Mouse (Mus musculus): ENCODE measurements around the gene Zfp963. TPM values are rescaled to one million over a fixed set of nuclear protein-coding genes. Genes with fewer than 3 reads are reported as not detected.
"Not testable (repeated sequence)": the region's sequence is repeated elsewhere in the genome, so short reads cannot be mapped to it uniquely, and the experiment has no call there.

The Zfp963 gene
- polyA plus RNA-seq, 1 experiment: 4.9 TPM

DNA sequence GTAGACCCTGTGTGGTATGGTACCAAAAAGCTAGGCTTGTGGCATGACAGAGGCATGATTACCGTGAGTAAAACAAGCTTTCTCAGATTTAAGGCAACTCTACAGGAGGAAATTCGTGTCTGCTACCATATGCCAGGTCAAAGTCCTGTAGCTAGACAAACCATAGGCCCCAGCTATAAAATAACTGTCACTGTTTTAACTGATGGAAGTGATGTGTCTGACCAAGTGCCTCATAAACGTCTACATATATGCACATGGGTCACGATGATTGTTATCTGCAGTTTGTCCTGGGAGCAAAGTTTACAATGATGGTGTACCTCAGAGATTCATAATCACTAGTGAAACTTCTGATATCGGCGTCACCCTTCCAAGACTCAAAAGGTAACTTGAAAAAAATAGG is 9.0 kb downstream of the Zfp963 start:
- DNase-seq (ENCODE audit: low spot score): no peak

DNA sequence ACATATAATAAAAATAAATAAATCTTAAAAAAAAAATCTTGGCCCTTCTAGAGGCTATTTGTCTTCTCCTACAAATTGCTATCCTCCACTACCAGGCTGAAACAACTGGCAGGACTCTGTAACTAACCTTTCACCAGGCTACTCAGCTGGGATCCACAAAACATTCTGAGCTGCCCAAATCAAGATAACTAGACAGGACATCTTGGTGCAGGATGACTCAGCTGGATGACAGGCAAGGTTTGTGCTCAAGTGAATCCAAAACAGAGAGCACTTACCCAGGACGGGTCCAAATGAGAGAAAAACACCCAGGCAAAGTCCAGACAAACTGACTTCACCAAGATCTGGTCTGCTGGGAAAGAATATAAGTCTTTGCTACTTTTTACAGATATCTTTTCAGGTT is 14.3 kb downstream of the Zfp963 start:
- no peak for DNase-seq (ENCODE audit: low spot score)

DNA sequence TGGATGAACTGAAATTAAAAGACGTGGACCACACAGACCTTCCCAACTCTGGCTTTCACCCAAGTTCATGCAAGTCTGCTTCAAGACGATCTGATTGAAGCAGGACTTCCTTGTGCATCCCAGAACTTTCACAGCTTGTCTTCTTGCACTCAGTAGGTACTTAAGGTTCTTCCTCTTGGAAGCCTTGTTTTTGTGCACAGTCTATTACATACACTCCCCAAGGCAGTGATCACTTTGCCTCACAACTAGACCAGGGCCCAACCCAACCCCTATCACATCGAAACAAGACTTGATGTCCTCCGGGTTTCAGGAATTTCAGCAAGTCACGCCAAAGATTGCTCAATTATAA is 32.6 kb downstream of the Zfp963 start:
- no peak for DNase-seq (ENCODE audit: low spot score)

DNA sequence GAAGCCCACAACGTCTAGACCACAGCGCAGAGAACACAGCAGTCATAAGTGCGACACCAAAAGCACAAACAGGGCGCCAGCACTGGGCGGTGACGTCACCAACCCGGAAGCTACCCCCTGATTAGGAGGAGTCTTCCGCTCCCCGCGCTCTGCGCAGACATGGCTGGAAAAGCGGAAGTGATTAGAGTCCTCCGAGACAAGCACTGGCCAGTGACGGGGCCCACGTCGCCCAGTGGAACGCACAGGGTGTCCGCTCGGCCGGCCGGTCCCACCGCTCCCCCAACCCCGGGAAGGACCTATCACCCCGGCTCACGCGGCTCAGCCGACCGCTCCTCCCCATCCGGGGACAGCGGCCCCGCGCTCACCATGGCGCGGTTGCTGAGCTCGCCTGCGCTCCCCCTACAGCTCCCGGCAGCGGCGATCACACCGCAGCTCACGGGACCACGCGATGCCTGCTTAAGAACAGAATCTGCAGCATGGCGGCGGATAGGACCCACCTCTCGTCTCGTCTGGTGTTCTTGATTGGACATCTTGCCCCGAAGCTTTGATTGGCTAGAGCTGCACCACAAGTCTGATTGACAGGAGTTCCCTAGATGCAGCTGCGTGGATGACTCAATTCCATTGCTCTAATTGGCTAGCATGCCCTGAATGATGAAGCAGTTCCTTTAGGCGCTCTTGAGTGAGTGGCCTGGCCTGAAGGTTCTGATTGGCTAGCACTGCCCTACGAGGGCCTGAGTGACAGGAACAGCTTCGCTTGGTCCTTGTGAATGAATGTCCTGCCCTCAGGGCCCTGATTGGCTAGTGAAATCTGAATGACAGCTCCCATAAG is 33.2 kb downstream of the Zfp963 start:
- peak; percentile 77 for DNase-seq (ENCODE audit: low spot score)

DNA sequence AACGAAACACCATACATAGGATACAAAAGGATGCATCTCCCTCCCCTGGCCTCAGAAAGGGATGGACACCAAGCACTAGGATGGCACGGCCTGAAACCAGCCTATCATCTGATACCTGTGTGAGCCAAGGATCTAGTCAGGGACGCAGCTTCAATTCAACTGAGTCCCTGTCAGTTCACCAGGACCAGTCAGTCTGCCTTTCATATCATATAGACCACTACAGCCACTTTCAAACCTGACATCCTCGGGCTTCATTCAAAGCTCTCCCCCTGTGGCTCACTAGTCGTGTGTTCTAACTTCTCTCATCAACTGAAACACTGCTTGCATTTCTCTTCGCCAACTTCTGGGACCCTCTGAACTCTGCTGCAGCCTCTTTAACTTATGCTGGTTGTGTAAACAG is 34.4 kb downstream of the Zfp963 start:
- no peak for DNase-seq (ENCODE audit: low spot score)

DNA sequence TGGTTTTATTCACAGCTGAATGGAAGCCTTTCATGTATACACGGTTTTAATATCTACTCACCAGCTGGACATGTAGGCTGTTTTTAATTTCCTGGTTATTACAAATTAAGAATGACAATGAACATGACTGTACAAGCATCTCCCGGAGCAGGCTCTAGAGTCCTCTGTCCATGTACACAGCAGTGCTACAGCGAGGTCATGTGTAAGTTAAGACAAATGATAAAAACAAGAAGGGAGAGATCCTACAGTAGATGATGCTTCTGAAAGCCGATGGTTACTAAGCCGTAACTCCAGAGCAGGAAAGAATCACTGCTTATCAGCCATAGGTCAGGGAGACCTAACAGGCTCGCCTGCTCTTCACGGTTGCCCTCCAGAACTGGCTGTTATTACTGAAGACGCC is 36.3 kb downstream of the Zfp963 start:
- DNase-seq (ENCODE audit: low spot score): no peak

DNA sequence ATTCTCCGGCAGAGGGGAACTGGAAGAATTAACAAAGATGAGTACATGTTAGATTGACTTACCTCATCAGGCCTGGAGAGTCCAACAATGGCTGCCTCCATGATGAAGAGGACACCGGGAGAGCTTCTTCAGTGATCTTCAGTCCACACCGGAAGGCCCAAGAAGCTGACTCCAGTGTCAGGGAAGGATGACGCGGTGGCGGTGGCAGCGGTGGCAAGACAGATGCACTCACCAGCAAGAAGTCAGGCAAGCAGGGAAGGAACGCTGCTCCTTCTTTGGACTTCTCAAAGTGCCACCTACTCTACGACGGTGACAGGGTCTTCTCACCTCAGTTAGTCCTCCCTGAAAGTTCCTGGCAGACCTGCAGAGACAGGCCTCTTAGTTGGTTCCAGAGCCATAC is 39.1 kb downstream of the Zfp963 start, which contains the start of gene Zfp869:
Zfp869 (minus strand) TSS at position 101 of the 400 bp plus-strand sequence.
- DNase-seq (ENCODE audit: low spot score): not testable (repeated sequence)

DNA sequence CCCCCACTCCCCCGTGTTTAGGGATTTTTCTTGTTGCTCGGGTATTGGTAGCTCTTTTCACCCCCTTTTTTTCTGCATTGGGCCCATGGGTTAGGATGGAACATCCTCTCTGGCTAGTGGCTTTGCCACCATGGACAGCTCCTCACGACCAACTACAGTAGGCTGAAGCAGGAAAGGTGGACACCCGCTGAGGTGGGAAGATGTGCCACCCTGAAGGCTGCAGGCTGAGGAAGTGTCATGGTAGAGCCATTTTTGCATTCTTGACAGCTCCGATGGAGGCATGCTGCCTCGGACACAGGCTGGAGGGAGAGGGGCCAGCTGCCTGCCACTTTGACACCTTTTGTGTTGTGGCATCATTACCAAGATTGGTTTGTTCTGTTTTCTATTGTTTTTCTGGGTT is 48.0 kb downstream of the Zfp963 start:
- no peak for DNase-seq (ENCODE audit: low spot score)

Other genes with a start within 250 kb of the Zfp963 start
- not detected in 2 replicates for gene Gm7697, start 227.0 kb downstream of the Zfp963 start, polyA plus RNA-seq (2012; rRNA removed)
- 11.5 and 11.7 TPM in 2 replicates for gene Zfp868, start 124.4 kb downstream of the Zfp963 start, polyA plus RNA-seq (2012; rRNA removed)
- gene Zfp964, start 95.5 kb downstream of the Zfp963 start, polyA plus RNA-seq (2012; rRNA removed): 2.7 and 2.8 TPM in 2 replicates
- gene Zfp869, start 39.2 kb downstream of the Zfp963 start, polyA plus RNA-seq (2012; rRNA removed): 21.0 and 23.9 TPM in 2 replicates
- 0.11 TPM in 1 of 2 replicates, not detected in the other for gene Gm20422, start 24.9 kb upstream of the Zfp963 start, polyA plus RNA-seq (2012; rRNA removed)
- gene Atp13a1, start 41.2 kb upstream of the Zfp963 start, polyA plus RNA-seq (2012; rRNA removed): 39.5 and 43.8 TPM in 2 replicates
- gene Zfp866, start 41.2 kb upstream of the Zfp963 start, polyA plus RNA-seq (2012; rRNA removed): 17.7 and 21.1 TPM in 2 replicates
- gene Gmip, start 58.7 kb upstream of the Zfp963 start, polyA plus RNA-seq (2012; rRNA removed): 19.5 and 20.3 TPM in 2 replicates
- 1.7 and 1.8 TPM in 2 replicates for gene Lpar2, start 72.5 kb upstream of the Zfp963 start, polyA plus RNA-seq (2012; rRNA removed)
- 3.2 and 4.2 TPM in 2 replicates for gene Pbx4, start 82.5 kb upstream of the Zfp963 start, polyA plus RNA-seq (2012; rRNA removed)
- 0.16 and 0.34 TPM in 2 replicates for gene Cilp2, start 137.7 kb upstream of the Zfp963 start, polyA plus RNA-seq (2012; rRNA removed)
- 0.66 and 0.67 TPM in 2 replicates for gene Tssk6, start 152.2 kb upstream of the Zfp963 start, polyA plus RNA-seq (2012; rRNA removed)
- gene Ndufa13, start 152.6 kb upstream of the Zfp963 start, polyA plus RNA-seq (2012; rRNA removed): 136 and 140 TPM in 2 replicates
- 1.2 and 1.8 TPM in 2 replicates for gene Yjefn3, start 152.7 kb upstream of the Zfp963 start, polyA plus RNA-seq (2012; rRNA removed)
- gene Gatad2a, start 246.4 kb upstream of the Zfp963 start, polyA plus RNA-seq (2012; rRNA removed): 28.8 and 38.7 TPM in 2 replicates

All from urinary bladder, adult 2 months (tissue).